Mouse (Mus musculus) cerebellum, adult 2 months (tissue): ENCODE results near the gene Grik3.

Experiments
- CTCF ChIP-seq: fragments of 200-500 bp; IDR thresholded peaks from 2 replicates; pipeline ENCODE4 v1.5.1; 2011; ENCODE audit warnings: low read depth, mild to moderate bottlenecking, control low read depth, low read length, moderate library complexity, borderline replicate concordance; ENCODE audit not compliant: insufficient read depth
- POLR2A ChIP-seq: fragments of 200-500 bp; IDR thresholded peaks from 2 replicates; pipeline ENCODE4 v1.6.1; 2011; ENCODE audit warnings: low read length, control low read depth, borderline replicate concordance; ENCODE audit not compliant: insufficient read depth

- TF ChIP-seq POLR2A, result no peak
- TF ChIP-seq CTCF, result no peak
Observed at GRCm38 (mm10) chr4:125599510-125600005, 109.1 kb downstream of the Grik3 start.
